Mouse (Mus musculus): ENCODE measurements around the gene Cabp7. TPM values are rescaled to one million over a fixed set of nuclear protein-coding genes. Genes with fewer than 3 reads are reported as not detected.

The Cabp7 gene
- total and polyA plus RNA-seq, 2 experiments = not detected

DNA sequence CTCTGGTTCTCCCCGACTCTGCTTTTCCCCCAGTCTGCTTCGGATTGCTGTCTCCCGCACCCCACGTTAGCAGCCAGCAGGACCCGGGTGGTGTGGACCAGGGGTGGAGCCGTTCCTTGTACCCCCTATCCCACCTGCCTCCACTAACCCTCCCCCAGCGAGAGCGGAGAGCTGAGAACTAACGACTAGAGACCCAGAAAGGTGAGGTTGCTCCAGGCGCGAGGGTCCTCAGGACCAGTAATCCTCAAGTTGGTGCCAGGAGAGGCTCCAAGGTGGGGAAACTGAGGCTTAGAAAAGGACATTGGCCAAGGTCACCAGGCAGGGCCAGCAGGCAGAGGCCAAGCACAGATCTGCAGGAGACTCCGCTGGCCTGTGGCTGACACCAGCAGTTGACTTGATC is 707 bp upstream of the Cabp7 start:
- Histone ChIP-seq H3K27ac (replicated peaks; ENCODE audit: insufficient read depth, low read depth, low read length) (no peak overlapping the region), H3K79me2 (ENCODE audit: control insufficient read depth, insufficient read depth, low read length) (no peaks in the 10 kb centered on the region), H3K4me3 (ENCODE audit: insufficient read depth, low read depth, low read length) (no peak overlapping the region), H3K36me3 (ENCODE audit: control insufficient read depth, insufficient read depth, low read length) (no peaks in the 10 kb centered on the region), H3K9ac (ENCODE audit: low read depth, low read length) (no peak overlapping the region), H3K27me3 (ENCODE audit: control insufficient read depth, insufficient read depth, low read length) (peaks cover 13% of the 10 kb centered on the region; the same call in 1 of the 2 replicates), H3K4me1 (ENCODE audit: control insufficient read depth, insufficient read depth, low read length) (no peaks in the 10 kb centered on the region)
- DNase-seq (ENCODE audit: extremely low read depth, low read depth, low spot score) = no peak
- no peak for TF ChIP-seq POLR2A (IDR thresholded peaks at IDR 0.05; ENCODE audit: extremely low read depth, insufficient read depth, low read length)
- TF ChIP-seq CTCF (IDR thresholded peaks at IDR 0.05; ENCODE audit: low read depth, low read length) = no peak
- WGBS = 7% methylated on average over 12 of the region's 12 CpGs

DNA sequence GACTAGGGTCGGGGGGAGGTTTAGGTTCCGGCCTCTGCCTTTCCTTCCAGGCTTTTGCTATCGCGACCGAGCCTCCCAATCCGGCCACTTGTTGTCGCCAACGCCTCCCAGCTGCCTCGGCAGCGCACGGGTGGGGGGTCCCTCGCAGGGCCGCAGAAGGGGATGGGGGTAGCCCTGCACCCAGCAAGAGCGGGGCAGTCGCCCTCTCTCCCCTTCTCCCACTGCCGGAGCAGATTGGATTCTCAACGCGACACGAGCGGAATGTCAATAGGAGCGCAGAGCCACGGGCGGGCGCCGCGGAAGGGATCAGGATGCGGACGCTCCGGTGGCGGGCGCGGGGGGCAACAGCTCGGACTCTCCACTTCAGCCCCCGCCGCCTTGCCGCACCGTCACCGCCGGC is 609 bp downstream of the Cabp7 start:
- no peak overlapping the region for H3K27ac ChIP-seq (replicated peaks; ENCODE audit: insufficient read depth, low read depth, low read length)
- no peaks in the 10 kb centered on the region for H3K79me2 ChIP-seq (ENCODE audit: control insufficient read depth, insufficient read depth, low read length)
- H3K9ac ChIP-seq (ENCODE audit: low read depth, low read length) = no peak overlapping the region
- TF ChIP-seq POLR2A (IDR thresholded peaks at IDR 0.05; ENCODE audit: extremely low read depth, insufficient read depth, low read length) = no peak
- no peak for TF ChIP-seq CTCF (IDR thresholded peaks at IDR 0.05; ENCODE audit: low read depth, low read length)
- H3K4me3 ChIP-seq (ENCODE audit: insufficient read depth, low read depth, low read length) = no peak overlapping the region
- peaks cover 13% of the 10 kb centered on the region; the same call in 1 of the 2 replicates for H3K27me3 ChIP-seq (ENCODE audit: control insufficient read depth, insufficient read depth, low read length)
- no peaks in the 10 kb centered on the region for H3K4me1 ChIP-seq (ENCODE audit: control insufficient read depth, insufficient read depth, low read length)
- H3K36me3 ChIP-seq (ENCODE audit: control insufficient read depth, insufficient read depth, low read length) = no peaks in the 10 kb centered on the region
- DNase-seq (ENCODE audit: extremely low read depth, low read depth, low spot score) = no peak
- 2% methylated on average over 23 of the region's 39 CpGs for WGBS

DNA sequence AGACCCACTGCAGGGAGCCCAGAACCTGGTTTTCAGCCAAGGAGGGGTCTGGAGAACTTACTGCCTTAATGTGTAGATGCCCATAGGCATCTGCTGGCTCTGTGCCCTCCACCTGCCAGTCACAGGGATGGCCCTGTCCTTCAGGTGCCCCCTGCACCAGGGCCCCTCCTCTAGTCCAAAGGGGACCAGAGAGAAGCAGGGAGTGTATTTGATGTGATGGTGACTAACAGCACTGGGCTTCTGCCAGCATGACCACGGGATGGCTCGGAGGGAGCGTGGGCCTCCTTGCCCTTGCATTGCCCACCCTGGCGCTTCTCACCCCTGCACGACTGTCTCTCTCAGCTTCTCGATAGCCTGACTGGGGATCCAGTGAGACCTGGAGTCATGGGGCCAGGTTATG is 1.9 kb downstream of the Cabp7 start:
- no peak for DNase-seq (ENCODE audit: extremely low read depth, low read depth, low spot score)
- peaks cover 13% of the 10 kb centered on the region; the same call in 1 of the 2 replicates for H3K27me3 ChIP-seq (ENCODE audit: control insufficient read depth, insufficient read depth, low read length)
- no peak for TF ChIP-seq CTCF (IDR thresholded peaks at IDR 0.05; ENCODE audit: low read depth, low read length)
- TF ChIP-seq POLR2A (IDR thresholded peaks at IDR 0.05; ENCODE audit: extremely low read depth, insufficient read depth, low read length) = no peak
- H3K4me1 ChIP-seq (ENCODE audit: control insufficient read depth, insufficient read depth, low read length) = no peaks in the 10 kb centered on the region
- WGBS = 68% methylated on average over 6 of the region's 6 CpGs
- no peaks in the 10 kb centered on the region for H3K79me2 ChIP-seq (ENCODE audit: control insufficient read depth, insufficient read depth, low read length)
- no peak overlapping the region for H3K4me3 ChIP-seq (ENCODE audit: insufficient read depth, low read depth, low read length)
- H3K27ac ChIP-seq (replicated peaks; ENCODE audit: insufficient read depth, low read depth, low read length) = no peak overlapping the region
- H3K36me3 ChIP-seq (ENCODE audit: control insufficient read depth, insufficient read depth, low read length) = no peaks in the 10 kb centered on the region
- H3K9ac ChIP-seq (ENCODE audit: low read depth, low read length) = no peak overlapping the region

DNA sequence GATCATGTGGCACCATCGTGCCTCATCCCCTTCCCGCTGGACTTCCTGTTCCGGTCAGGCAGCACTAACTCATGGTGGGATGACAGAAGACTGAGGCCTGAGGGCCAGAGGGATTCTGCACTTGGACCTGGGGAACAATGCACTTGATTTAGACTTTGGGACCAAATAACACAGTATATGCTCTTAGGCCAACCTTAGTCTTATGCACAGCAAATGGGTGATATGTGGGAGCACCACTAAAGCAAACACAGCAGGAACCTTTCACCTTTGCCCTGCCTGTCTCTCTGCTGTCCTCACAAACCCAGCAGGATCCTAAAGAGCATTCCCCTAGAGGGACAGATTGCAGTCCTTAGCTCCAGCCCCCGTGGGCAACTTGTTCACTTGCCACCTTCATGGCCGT is 5.8 kb downstream of the Cabp7 start:
- 42% methylated on average over 5 of the region's 5 CpGs for WGBS
- Histone ChIP-seq H3K9ac (ENCODE audit: low read depth, low read length) (no peak overlapping the region), H3K4me1 (ENCODE audit: control insufficient read depth, insufficient read depth, low read length) (no peaks in the 10 kb centered on the region), H3K27me3 (ENCODE audit: control insufficient read depth, insufficient read depth, low read length) (0 out of 2 replicates have a peak, but pooled peaks cover 2% of the 10 kb centered on the region), H3K4me3 (ENCODE audit: insufficient read depth, low read depth, low read length) (no peak overlapping the region), H3K79me2 (ENCODE audit: control insufficient read depth, insufficient read depth, low read length) (no peaks in the 10 kb centered on the region), H3K27ac (replicated peaks; ENCODE audit: insufficient read depth, low read depth, low read length) (no peak overlapping the region), H3K36me3 (ENCODE audit: control insufficient read depth, insufficient read depth, low read length) (no peaks in the 10 kb centered on the region)
- no peak for TF ChIP-seq CTCF (IDR thresholded peaks at IDR 0.05; ENCODE audit: low read depth, low read length)
- TF ChIP-seq POLR2A (IDR thresholded peaks at IDR 0.05; ENCODE audit: extremely low read depth, insufficient read depth, low read length) = no peak
- peak; percentile 55 for DNase-seq (ENCODE audit: extremely low read depth, low read depth, low spot score)

DNA sequence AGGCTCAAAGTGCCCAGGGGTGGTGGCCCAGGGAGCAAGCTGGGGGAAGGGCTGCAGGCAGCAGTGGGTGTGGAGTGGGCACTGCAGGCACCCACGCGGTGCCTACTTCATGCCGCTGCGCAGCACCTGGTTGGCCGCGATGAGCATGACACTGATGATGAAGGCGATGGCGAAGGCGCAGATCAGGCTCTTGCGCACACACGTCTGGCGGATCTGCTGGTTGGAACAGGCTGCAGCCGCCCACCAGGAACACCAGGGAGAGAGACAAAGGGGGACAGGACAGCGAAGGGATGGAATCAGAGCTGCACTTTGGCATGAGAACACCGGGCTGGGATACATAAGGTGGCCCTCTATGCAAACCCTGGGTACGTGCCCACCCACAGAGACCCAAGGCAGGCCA is 7.9 kb downstream of the Cabp7 start:
- no peak overlapping the region for H3K9ac ChIP-seq (ENCODE audit: low read depth, low read length)
- DNase-seq (ENCODE audit: extremely low read depth, low read depth, low spot score) = no peak
- no peak for TF ChIP-seq POLR2A (IDR thresholded peaks at IDR 0.05; ENCODE audit: extremely low read depth, insufficient read depth, low read length)
- no peak for TF ChIP-seq CTCF (IDR thresholded peaks at IDR 0.05; ENCODE audit: low read depth, low read length)
- H3K36me3 ChIP-seq (ENCODE audit: control insufficient read depth, insufficient read depth, low read length) = no peaks in the 10 kb centered on the region
- no peak overlapping the region for H3K4me3 ChIP-seq (ENCODE audit: insufficient read depth, low read depth, low read length)
- H3K4me1 ChIP-seq (ENCODE audit: control insufficient read depth, insufficient read depth, low read length) = no peaks in the 10 kb centered on the region
- 96% methylated on average over 16 of the region's 16 CpGs for WGBS
- H3K27ac ChIP-seq (replicated peaks; ENCODE audit: insufficient read depth, low read depth, low read length) = no peak overlapping the region
- H3K79me2 ChIP-seq (ENCODE audit: control insufficient read depth, insufficient read depth, low read length) = no peaks in the 10 kb centered on the region
- H3K27me3 ChIP-seq (ENCODE audit: control insufficient read depth, insufficient read depth, low read length) = no peaks in the 10 kb centered on the region

DNA sequence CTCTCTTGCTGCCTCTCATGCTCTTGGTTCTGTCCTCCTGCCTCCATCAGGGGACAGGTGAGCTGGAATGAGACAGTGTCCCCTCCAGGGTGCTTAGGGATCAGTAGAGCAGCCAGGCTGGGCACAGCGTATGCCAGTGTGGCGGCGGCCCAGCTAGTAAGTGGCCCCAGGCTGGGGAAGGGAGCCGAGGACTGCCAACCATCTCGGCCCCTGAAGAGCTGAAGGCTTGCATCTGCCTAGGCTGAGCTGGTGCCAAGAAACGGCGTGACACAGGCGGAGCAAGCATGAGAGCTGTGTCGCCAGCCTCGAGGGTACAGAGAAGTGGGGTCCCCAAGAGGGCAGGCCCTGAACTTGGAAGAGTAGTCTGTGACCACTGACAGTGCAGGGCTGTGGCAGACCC is 8.9 kb downstream of the Cabp7 start:
- Histone ChIP-seq H3K4me1 (ENCODE audit: control insufficient read depth, insufficient read depth, low read length) (no peaks in the 10 kb centered on the region), H3K27me3 (ENCODE audit: control insufficient read depth, insufficient read depth, low read length) (no peaks in the 10 kb centered on the region), H3K4me3 (ENCODE audit: insufficient read depth, low read depth, low read length) (no peak overlapping the region), H3K27ac (replicated peaks; ENCODE audit: insufficient read depth, low read depth, low read length) (no peak overlapping the region), H3K79me2 (ENCODE audit: control insufficient read depth, insufficient read depth, low read length) (no peaks in the 10 kb centered on the region), H3K9ac (ENCODE audit: low read depth, low read length) (no peak overlapping the region), H3K36me3 (ENCODE audit: control insufficient read depth, insufficient read depth, low read length) (no peaks in the 10 kb centered on the region)
- 89% methylated on average over 10 of the region's 10 CpGs for WGBS
- DNase-seq (ENCODE audit: extremely low read depth, low read depth, low spot score) = no peak
- no peak for TF ChIP-seq POLR2A (IDR thresholded peaks at IDR 0.05; ENCODE audit: extremely low read depth, insufficient read depth, low read length)
- no peak for TF ChIP-seq CTCF (IDR thresholded peaks at IDR 0.05; ENCODE audit: low read depth, low read length)

All from liver, adult 2 months (tissue).